Mouse (Mus musculus): ENCODE results near the gene Sema3d. TPM values are rescaled to one million over a fixed set of nuclear protein-coding genes. Genes with fewer than 3 reads are reported as not detected.

The Sema3d gene
- polyA plus RNA-seq, 1 experiment from 2014 or later, result 16.8 TPM

- WGBS, result 67% methylated on average over 1 of the region's 1 CpGs
- H3K9ac ChIP-seq (ENCODE audit: low read length), result no peak overlapping the region
Measured at GRCm38 (mm10) chr5:12566568-12566967, 183.4 kb downstream of the Sema3d start.

DNA sequence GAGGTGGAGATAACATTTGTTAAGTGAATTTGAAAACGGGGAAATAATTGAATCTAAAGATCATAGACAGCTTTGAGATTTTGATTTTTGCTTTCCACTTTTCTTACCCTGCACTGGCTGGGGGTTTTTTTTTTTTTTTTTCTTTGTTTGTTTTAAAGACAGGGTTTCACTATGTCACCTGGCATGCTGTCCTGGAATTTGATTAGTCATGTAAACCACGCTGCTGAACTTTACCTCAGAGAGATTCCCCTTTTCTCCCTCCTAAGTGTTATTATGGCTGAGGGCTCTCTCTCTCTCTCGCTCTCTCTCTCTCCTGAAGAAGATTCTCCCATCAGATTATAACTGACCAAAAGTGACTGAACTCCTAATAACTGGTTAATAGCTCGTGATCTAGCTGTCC, 191.4 kb downstream of the Sema3d start:
- H3K9ac ChIP-seq (ENCODE audit: low read length), result no peak overlapping the region
- ATAC-seq (ENCODE audit: insufficient number of reproducible peaks, insufficient read depth, low FRiP score, low read depth), result no peak
- WGBS, result 70% methylated on average over 4 of the region's 4 CpGs
- H3K36me3 ChIP-seq (ENCODE audit: control insufficient read depth, insufficient read depth, low read length), result no peaks in the 10 kb centered on the region
- H3K27ac ChIP-seq (replicated peaks in 1 of 2; ENCODE audit: control insufficient read depth in 1 of 2, insufficient read depth in 1 of 2, low read depth in 2 of 2, low read length in 2 of 2), result no peak overlapping the region
- H3K27me3 ChIP-seq (ENCODE audit: control insufficient read depth, insufficient read depth, low read length), result no peaks in the 10 kb centered on the region
- no peaks in the 10 kb centered on the region for H3K4me1 ChIP-seq (ENCODE audit: control insufficient read depth in 2 of 2, insufficient read depth in 2 of 2, low read length in 2 of 2)
- H3K9me3 ChIP-seq (ENCODE audit: control insufficient read depth, low read length), result no peaks in the 10 kb centered on the region
- H3K4me3 ChIP-seq (ENCODE audit: control insufficient read depth in 1 of 2, insufficient read depth in 1 of 2, low read depth in 1 of 2, low read length in 2 of 2), result no peak overlapping the region
- no peak overlapping the region for H3K4me2 ChIP-seq (ENCODE audit: low read length)

More at GRCm38 (mm10) chr5:12566568-12566967, 183.4 kb downstream of the Sema3d start:
- ATAC-seq (ENCODE audit: insufficient number of reproducible peaks, insufficient read depth, low FRiP score, low read depth), result no peak
- Histone ChIP-seq H3K4me1 (ENCODE audit: control insufficient read depth in 2 of 2, insufficient read depth in 2 of 2, low read length in 2 of 2) (no peaks in the 10 kb centered on the region), H3K27me3 (ENCODE audit: control insufficient read depth, insufficient read depth, low read length) (no peaks in the 10 kb centered on the region), H3K4me2 (ENCODE audit: low read length) (no peak overlapping the region), H3K36me3 (ENCODE audit: control insufficient read depth, insufficient read depth, low read length) (no peaks in the 10 kb centered on the region), H3K4me3 (ENCODE audit: control insufficient read depth in 1 of 2, insufficient read depth in 1 of 2, low read depth in 1 of 2, low read length in 2 of 2) (no peak overlapping the region), H3K27ac (replicated peaks in 1 of 2; ENCODE audit: control insufficient read depth in 1 of 2, insufficient read depth in 1 of 2, low read depth in 2 of 2, low read length in 2 of 2) (no peak overlapping the region), H3K9me3 (ENCODE audit: control insufficient read depth, low read length) (no peaks in the 10 kb centered on the region)

- no peak overlapping the region for H3K9ac ChIP-seq (ENCODE audit: low read length)
- WGBS, result 46% methylated on average over 1 of the region's 1 CpGs
- no peaks in the 10 kb centered on the region for H3K36me3 ChIP-seq (ENCODE audit: control insufficient read depth, insufficient read depth, low read length)
Measured at GRCm38 (mm10) chr5:12575262-12575661, 192.1 kb downstream of the Sema3d start.

GRCm38 (mm10) chr5:12579752-12580151, 196.6 kb downstream of the Sema3d start:
- H3K36me3 ChIP-seq (ENCODE audit: control insufficient read depth, insufficient read depth, low read length), result no peaks in the 10 kb centered on the region
- no peak overlapping the region for H3K27ac ChIP-seq (replicated peaks in 1 of 2; ENCODE audit: control insufficient read depth in 1 of 2, insufficient read depth in 1 of 2, low read depth in 2 of 2, low read length in 2 of 2)
- ATAC-seq (ENCODE audit: insufficient number of reproducible peaks, insufficient read depth, low FRiP score, low read depth), result no peak
- no peak overlapping the region for H3K4me3 ChIP-seq (ENCODE audit: control insufficient read depth in 1 of 2, insufficient read depth in 1 of 2, low read depth in 1 of 2, low read length in 2 of 2)
- H3K27me3 ChIP-seq (ENCODE audit: control insufficient read depth, insufficient read depth, low read length), result no peaks in the 10 kb centered on the region
- 57% methylated on average over 4 of the region's 4 CpGs for WGBS
- no peaks in the 10 kb centered on the region for H3K4me1 ChIP-seq (ENCODE audit: control insufficient read depth in 2 of 2, insufficient read depth in 2 of 2, low read length in 2 of 2)
- H3K4me2 ChIP-seq (ENCODE audit: low read length), result no peak overlapping the region
- H3K9ac ChIP-seq (ENCODE audit: low read length), result no peak overlapping the region
- no peaks in the 10 kb centered on the region for H3K9me3 ChIP-seq (ENCODE audit: control insufficient read depth, low read length)

More at GRCm38 (mm10) chr5:12575262-12575661, 192.1 kb downstream of the Sema3d start:
- H3K9me3 ChIP-seq (ENCODE audit: control insufficient read depth, low read length), result no peaks in the 10 kb centered on the region
- no peak overlapping the region for H3K4me2 ChIP-seq (ENCODE audit: low read length)
- H3K4me3 ChIP-seq (ENCODE audit: control insufficient read depth in 1 of 2, insufficient read depth in 1 of 2, low read depth in 1 of 2, low read length in 2 of 2), result no peak overlapping the region
- H3K4me1 ChIP-seq (ENCODE audit: control insufficient read depth in 2 of 2, insufficient read depth in 2 of 2, low read length in 2 of 2), result no peaks in the 10 kb centered on the region
- no peak for ATAC-seq (ENCODE audit: insufficient number of reproducible peaks, insufficient read depth, low FRiP score, low read depth)
- H3K27me3 ChIP-seq (ENCODE audit: control insufficient read depth, insufficient read depth, low read length), result no peaks in the 10 kb centered on the region
- H3K27ac ChIP-seq (replicated peaks in 1 of 2; ENCODE audit: control insufficient read depth in 1 of 2, insufficient read depth in 1 of 2, low read depth in 2 of 2, low read length in 2 of 2), result no peak overlapping the region

DNA sequence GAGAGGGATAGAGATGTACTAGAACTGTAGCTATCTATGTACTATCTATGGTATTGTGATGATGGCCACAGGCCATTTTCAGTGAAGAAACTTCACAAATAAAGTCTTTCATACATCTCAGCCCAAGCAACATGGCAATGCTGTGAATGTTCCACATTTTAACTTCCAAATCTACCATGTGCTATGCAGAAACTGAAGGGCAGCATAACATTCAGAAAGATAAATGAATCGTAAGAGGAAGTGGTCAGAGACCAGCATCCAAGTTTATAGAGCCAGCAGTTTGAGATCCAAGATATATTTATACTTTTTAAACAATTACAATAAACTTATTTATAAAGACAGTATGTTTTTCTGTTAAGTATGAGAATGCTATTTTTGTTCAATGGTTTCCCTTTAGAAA, 199.4 kb downstream of the Sema3d start:
- WGBS, result 81% methylated on average over 1 of the region's 1 CpGs
- no peaks in the 10 kb centered on the region for H3K9me3 ChIP-seq (ENCODE audit: control insufficient read depth, low read length)
- H3K9ac ChIP-seq (ENCODE audit: low read length), result no peak overlapping the region
- H3K27me3 ChIP-seq (ENCODE audit: control insufficient read depth, insufficient read depth, low read length), result no peaks in the 10 kb centered on the region
- no peak overlapping the region for H3K27ac ChIP-seq (replicated peaks in 1 of 2; ENCODE audit: control insufficient read depth in 1 of 2, insufficient read depth in 1 of 2, low read depth in 2 of 2, low read length in 2 of 2)
- no peak overlapping the region for H3K4me3 ChIP-seq (ENCODE audit: control insufficient read depth in 1 of 2, insufficient read depth in 1 of 2, low read depth in 1 of 2, low read length in 2 of 2)
- no peak for ATAC-seq (ENCODE audit: insufficient number of reproducible peaks, insufficient read depth, low FRiP score, low read depth)
- H3K36me3 ChIP-seq (ENCODE audit: control insufficient read depth, insufficient read depth, low read length), result no peaks in the 10 kb centered on the region
- no peak overlapping the region for H3K4me2 ChIP-seq (ENCODE audit: low read length)
- H3K4me1 ChIP-seq (ENCODE audit: control insufficient read depth in 2 of 2, insufficient read depth in 2 of 2, low read length in 2 of 2), result no peaks in the 10 kb centered on the region

GRCm38 (mm10) chr5:12583293-12583834, 200.2 kb downstream of the Sema3d start:
- Histone ChIP-seq H3K27me3 (ENCODE audit: control insufficient read depth, insufficient read depth, low read length) (no peaks in the 10 kb centered on the region), H3K4me2 (ENCODE audit: low read length) (no peak overlapping the region), H3K9ac (ENCODE audit: low read length) (no peak overlapping the region), H3K4me3 (ENCODE audit: control insufficient read depth in 1 of 2, insufficient read depth in 1 of 2, low read depth in 1 of 2, low read length in 2 of 2) (no peak overlapping the region), H3K27ac (replicated peaks in 1 of 2; ENCODE audit: control insufficient read depth in 1 of 2, insufficient read depth in 1 of 2, low read depth in 2 of 2, low read length in 2 of 2) (no peak overlapping the region), H3K4me1 (ENCODE audit: control insufficient read depth in 2 of 2, insufficient read depth in 2 of 2, low read length in 2 of 2) (no peaks in the 10 kb centered on the region), H3K9me3 (ENCODE audit: control insufficient read depth, low read length) (no peaks in the 10 kb centered on the region), H3K36me3 (ENCODE audit: control insufficient read depth, insufficient read depth, low read length) (no peaks in the 10 kb centered on the region)
- no peak for ATAC-seq (ENCODE audit: insufficient number of reproducible peaks, insufficient read depth, low FRiP score, low read depth)
- WGBS, result 83% methylated on average over 3 of the region's 3 CpGs

GRCm38 (mm10) chr5:12584886-12585285, 201.7 kb downstream of the Sema3d start:
- no peak for ATAC-seq (ENCODE audit: insufficient number of reproducible peaks, insufficient read depth, low FRiP score, low read depth)
- WGBS, result 85% methylated on average over 9 of the region's 9 CpGs
- Histone ChIP-seq H3K9ac (ENCODE audit: low read length) (no peak overlapping the region), H3K9me3 (ENCODE audit: control insufficient read depth, low read length) (no peaks in the 10 kb centered on the region), H3K27me3 (ENCODE audit: control insufficient read depth, insufficient read depth, low read length) (no peaks in the 10 kb centered on the region), H3K4me3 (ENCODE audit: control insufficient read depth in 1 of 2, insufficient read depth in 1 of 2, low read depth in 1 of 2, low read length in 2 of 2) (no peak overlapping the region), H3K27ac (replicated peaks in 1 of 2; ENCODE audit: control insufficient read depth in 1 of 2, insufficient read depth in 1 of 2, low read depth in 2 of 2, low read length in 2 of 2) (no peak overlapping the region), H3K4me2 (ENCODE audit: low read length) (no peak overlapping the region), H3K36me3 (ENCODE audit: control insufficient read depth, insufficient read depth, low read length) (no peaks in the 10 kb centered on the region), H3K4me1 (ENCODE audit: control insufficient read depth in 2 of 2, insufficient read depth in 2 of 2, low read length in 2 of 2) (no peaks in the 10 kb centered on the region)
